Mouse (Mus musculus): Measurements from ENCODE around the gene Trmt13.
"Not testable (repeated sequence)": the region's sequence is repeated elsewhere in the genome, so short reads cannot be mapped to it uniquely, and the experiment has no call there.

- TF ChIP-seq REST (IDR thresholded peaks at IDR 0.05; ENCODE audit: insufficient read depth, insufficient read length); POLR2A (IDR thresholded peaks at IDR 0.05; ENCODE audit: insufficient read length, low read depth); USF1 (IDR thresholded peaks at IDR 0.05; ENCODE audit: low read depth); CEBPB (IDR thresholded peaks at IDR 0.05; ENCODE audit: insufficient read depth, poor library complexity, severe bottlenecking); E2F4 (IDR thresholded peaks at IDR 0.05; ENCODE audit: insufficient read depth); MAX (IDR thresholded peaks at IDR 0.05; ENCODE audit: low read depth); POLR2AphosphoS2 (IDR thresholded peaks at IDR 0.05; ENCODE audit: insufficient read length, low read depth); MYOG (IDR thresholded peaks at IDR 0.05; ENCODE audit: control insufficient read depth in 1 of 3, insufficient read depth in 1 of 3, insufficient read length in 2 of 3, low read depth in 2 of 3); TCF3 (IDR thresholded peaks at IDR 0.05; ENCODE audit: insufficient read length, low read depth): not testable (repeated sequence)
Observed at GRCm38 (mm10) chr3:116654051-116654450, 39.7 kb upstream of the Trmt13 start.
